Mouse (Mus musculus): ENCODE data around the gene Slc39a12.

The Slc39a12 gene

GRCm38 (mm10) chr2:14388162-14388561 lies at the start of gene Slc39a12:
TSS of gene Slc39a12 (plus strand) at chr2:14388316.
- DNase-seq (ENCODE audit: low spot score) = no peak

DNA sequence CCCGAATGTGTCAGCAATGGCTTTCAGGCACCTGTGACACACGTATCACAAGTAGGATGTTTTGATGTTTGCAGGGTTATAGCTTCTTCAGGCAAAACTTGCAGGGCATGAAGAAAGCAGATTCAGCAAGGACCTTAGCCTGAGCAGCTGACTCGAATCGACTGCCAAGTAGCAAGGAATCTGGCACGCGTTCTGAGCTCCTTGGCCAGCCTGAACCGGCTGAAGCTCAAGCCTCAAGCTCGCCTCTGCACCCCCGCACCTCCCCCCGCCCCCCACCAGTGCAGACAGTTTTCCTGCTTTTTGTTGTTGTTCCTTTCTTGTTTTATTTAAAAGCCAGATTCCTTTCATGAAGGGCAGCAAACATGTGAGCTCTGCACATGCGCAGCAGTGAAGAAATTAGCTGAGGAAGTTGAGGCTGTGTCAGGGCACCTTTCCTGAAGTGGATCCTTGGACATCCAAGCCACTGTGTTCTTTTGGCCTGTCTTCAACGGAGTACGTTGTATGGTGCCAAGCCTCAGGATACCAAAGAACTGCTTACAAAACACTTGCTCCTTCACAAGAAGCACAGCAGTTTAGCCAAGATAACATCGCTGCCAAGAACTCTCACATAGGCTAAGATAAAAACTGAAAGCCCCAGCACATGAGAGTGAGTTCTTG lies 46.3 kb upstream of the Slc39a12 start:
- DNase-seq (ENCODE audit: low spot score) = peak; percentile 13

DNA sequence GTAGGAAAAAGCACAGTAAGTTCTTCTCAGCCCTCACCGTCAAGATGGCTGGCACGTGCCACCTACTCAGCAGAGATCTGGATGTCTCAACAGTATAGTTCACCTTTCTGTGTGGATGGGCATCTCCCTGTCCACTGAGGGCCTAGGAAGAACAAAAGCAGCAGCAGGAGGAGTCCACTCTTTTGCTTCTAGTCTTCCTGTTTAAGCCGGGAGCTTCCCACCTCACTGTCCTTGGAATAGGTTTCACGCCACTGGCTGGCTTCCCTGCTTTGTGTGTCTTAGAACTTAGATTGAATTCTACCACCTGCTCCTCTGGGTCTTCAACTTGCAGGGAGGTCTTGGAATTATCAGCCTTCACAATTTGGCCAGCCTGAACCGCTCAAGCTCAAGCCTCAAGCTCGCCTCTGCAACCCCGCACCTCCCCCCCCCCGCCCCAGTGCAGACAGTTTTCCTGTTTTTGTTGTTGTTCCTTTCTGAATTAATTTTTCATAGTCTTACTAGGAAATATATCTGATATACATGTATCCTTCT lies 45.7 kb upstream of the Slc39a12 start:
- DNase-seq (ENCODE audit: low spot score) = no peak

- DNase-seq (ENCODE audit: low spot score) = no peak
These were observed 740 bp downstream of the Slc39a12 start for GRCm38 (mm10) chr2:14388856-14389255.

GRCm38 (mm10) chr2:14390900-14391299 lies 2.8 kb downstream of the Slc39a12 start:
- no peak for DNase-seq (ENCODE audit: low spot score)

DNA sequence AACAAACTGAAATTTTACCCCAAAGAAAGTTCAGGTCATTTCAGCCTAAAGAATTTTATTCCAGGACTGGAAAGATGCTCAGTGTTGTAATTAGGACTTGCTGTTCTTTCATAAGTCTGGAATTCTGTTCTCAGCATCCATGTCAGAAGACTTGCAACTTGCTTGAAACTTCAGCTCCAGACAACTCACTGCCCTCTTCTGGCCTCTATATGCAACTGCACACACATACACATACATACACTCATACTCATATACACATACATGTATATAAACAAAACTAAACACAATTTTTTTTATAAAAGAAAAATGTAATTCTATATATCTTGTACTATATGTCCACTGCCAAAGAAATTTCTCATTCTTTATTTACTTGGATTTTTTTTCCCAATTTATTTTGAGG lies 14.9 kb downstream of the Slc39a12 start:
- no peak for DNase-seq (ENCODE audit: low spot score)

DNA sequence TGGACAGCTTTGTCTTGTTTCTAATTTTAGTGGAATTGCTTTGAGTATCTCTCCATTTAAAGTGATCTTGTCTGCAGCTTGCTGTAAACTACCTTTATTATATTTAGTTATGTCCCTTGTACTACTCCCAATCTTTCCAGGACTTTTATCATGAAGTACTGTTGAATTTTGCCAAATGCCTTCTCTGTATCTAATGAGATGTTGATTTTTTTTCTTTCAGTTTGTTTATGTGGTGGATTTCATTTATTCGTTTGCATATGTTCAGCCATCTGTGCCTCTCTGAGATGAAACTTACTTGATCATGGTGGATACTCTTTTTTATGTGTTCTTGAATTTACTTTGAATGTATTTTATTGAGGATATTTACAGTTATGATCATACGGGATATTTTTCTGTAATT lies 40.9 kb downstream of the Slc39a12 start:
- DNase-seq (ENCODE audit: low spot score) = no peak

- DNase-seq (ENCODE audit: low spot score) = no peak
These were observed 59.2 kb downstream of the Slc39a12 start for GRCm38 (mm10) chr2:14447322-14447721.

- no peak for DNase-seq (ENCODE audit: low spot score)
These were observed 62.8 kb downstream of the Slc39a12 start for GRCm38 (mm10) chr2:14450866-14451265.

DNA sequence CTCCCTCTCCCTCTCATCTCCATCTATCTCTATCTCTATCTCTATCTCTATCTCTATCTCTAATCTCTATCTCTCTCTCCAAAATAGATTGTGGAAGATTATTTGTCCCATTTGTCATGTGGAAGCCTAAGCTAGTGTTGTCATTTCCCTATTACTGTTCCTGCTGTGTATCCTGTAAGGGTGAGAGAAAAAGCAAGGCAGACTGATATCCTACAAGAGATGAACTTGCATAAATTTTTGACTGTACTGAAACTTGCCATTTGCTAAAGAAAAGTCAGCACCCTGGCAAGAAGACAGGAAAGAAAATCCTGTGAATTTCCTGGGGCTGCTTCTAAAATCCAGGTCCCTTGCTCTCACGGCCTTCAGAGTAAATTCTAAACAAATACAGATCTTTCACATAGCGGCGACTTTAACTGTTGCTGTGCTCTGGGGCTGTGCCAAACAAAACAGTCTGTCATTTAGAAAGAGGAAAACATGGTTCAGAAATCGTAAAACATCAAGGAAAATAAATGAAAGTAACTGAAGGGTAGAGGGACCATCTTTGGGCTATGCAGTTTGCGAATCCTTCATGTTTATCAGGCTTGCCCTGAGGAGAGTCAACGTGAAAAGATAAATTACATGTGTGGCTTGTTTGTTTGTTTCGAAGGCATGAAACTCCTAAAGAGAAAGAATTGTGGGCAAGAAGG lies 67.0 kb downstream of the Slc39a12 start:
- DNase-seq (ENCODE audit: low spot score) = no peak

GRCm38 (mm10) chr2:14464438-14464837 lies 76.3 kb downstream of the Slc39a12 start:
- no peak for DNase-seq (ENCODE audit: low spot score)

DNA sequence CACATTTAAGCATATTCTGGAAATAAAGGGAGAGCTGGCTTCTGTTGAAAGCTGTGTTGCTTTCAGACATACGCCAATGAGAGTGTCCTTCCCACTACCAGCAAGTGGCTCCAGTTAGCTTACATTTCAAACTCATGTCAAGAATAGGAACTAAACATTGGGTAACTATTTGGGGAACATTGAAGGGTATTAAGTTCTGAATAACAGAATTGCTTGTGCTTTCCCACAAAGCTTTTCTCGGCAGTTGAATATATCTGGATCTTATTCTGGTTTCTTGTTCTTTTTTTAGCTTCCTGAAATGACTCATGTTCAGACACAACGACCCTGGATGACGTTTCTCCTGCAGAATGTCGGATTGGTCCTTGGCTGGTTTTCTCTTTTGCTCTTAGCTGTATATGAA lies 106.0 kb downstream of the Slc39a12 start:
- no peak for DNase-seq (ENCODE audit: low spot score)

- DNase-seq (ENCODE audit: low spot score) = no peak
These were observed 108.0 kb downstream of the Slc39a12 start for GRCm38 (mm10) chr2:14496150-14496549.

GRCm38 (mm10) chr2:14502482-14502881 lies 114.4 kb downstream of the Slc39a12 start:
- no peak for DNase-seq (ENCODE audit: low spot score)

DNA sequence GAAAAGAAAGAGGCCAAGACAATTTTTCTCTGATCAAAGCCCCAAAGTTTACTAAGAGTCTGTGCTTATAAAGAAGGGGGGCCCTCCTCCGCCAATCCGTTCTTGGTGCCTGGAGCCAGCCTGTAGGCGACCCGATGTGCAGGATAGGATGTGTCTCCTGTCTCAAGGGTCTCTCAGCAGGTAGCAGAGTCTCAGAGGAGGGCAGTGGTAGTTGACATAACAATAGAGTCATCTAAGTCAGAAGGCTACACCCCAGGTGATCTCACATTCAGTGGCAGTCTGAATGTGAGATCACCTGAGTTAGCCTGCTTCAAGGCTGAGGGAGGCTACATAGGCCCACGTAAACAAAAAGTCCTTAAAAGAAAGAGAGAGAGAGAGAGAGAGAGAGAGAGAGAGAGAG lies 130.1 kb downstream of the Slc39a12 start:
- no peak for DNase-seq (ENCODE audit: low spot score)

DNA sequence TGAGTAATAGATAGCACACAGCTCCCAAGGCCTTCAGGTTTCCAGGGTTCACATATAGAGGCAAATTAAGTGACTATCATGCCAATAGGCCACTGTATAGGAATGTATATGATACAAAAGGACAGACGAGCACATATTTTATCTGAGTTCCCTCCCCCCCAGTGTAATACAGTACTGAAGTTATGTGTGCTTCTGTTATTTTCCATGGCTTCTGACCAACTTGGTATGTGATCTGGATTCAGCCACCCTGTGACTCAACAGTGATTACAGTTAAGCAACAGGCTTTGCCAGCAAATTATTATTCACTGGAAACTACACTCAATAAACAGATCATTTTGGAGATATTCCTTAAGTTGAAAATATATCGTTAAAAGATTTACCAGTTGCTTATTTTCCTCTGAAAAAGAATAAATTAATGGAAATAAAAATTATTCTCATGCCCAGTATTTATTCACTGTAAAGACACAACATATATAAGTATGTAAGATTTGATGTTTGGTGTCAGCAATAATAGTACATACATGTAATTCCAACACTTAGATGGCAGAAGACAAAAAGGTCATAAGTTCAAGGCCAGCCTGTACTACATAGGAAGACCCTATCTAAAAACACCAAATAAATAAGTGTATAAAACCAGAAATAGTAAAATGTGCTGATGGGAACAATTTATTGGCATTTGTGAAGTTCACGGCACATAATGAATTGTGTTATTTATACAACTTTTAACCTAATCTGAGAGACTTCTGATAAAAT lies 146.4 kb downstream of the Slc39a12 start:
- DNase-seq (ENCODE audit: low spot score) = no peak

GRCm38 (mm10) chr2:14535246-14535671 lies 147.1 kb downstream of the Slc39a12 start:
- no peak for DNase-seq (ENCODE audit: low spot score)

DNA sequence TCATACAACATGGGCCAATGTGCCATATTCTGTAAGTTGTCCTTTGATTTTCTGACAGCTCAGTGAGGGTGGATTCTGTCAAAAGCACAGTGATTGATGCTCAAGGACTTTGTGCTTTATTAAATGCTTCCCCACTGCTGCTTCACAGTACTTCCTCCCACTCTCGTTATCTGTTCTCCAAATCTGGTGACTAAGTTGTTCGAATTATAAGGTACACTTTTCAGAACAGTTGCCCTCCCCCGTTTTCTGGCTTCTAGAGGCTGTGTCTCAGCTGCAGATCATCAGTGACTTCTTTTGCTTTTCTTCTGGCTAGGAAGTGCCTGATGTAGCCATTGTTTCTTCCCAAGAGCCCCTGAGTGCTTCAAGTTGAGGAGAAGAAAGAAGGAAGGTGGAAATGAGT lies 149.7 kb downstream of the Slc39a12 start:
- peak; percentile 36 for DNase-seq (ENCODE audit: low spot score)

GRCm38 (mm10) chr2:14543355-14543754 lies 155.2 kb downstream of the Slc39a12 start:
- DNase-seq (ENCODE audit: low spot score) = no peak

- no peak for DNase-seq (ENCODE audit: low spot score)
These were observed 155.7 kb downstream of the Slc39a12 start for GRCm38 (mm10) chr2:14543773-14544172.

Measured in layer of hippocampus, adult 9-10 months (tissue).